Mouse (Mus musculus): ENCODE results near the gene Atp8a1. TPM values are rescaled to one million over a fixed set of nuclear protein-coding genes. Genes with fewer than 3 reads are reported as not detected.

Atp8a1 gene
- polyA plus RNA-seq, 1 experiment from 2014 or later: 3.3 TPM

DNA sequence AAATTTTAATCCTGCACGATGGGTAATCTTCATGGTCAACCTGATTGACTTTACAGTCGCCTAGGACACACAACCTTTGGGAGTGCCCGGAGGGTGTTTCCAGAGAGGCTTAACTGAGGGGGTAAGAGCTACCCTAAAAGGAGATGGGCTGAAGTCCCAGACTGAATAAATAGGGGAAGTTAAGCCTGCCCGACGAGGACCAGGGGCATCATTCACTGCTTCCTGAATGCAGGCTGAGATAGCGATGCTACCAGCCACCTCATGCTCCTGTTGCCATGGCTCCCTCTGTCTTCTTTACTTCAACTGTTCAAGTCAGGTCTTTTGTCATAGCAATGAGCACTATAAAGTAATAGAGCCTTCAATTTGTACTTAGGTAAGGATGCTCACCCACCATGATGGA lies 177.1 kb downstream of the Atp8a1 start:
- no peak overlapping the region for H3K27ac ChIP-seq (replicated peaks)
- no peaks in the 10 kb centered on the region for H3K27me3 ChIP-seq (ENCODE audit: control insufficient read depth, insufficient read depth, low read length)
- no peak overlapping the region for H3K9ac ChIP-seq (ENCODE audit: low read length)
- ATAC-seq (ENCODE audit: low FRiP score, low TSS enrichment) (no peak), DNase-seq (ENCODE audit: low spot score) (no peak)
- H3K36me3 ChIP-seq (ENCODE audit: control insufficient read depth, insufficient read depth, low read length): no peaks in the 10 kb centered on the region
- no peaks in the 10 kb centered on the region for H3K9me3 ChIP-seq (ENCODE audit: control insufficient read depth, low read length)
- WGBS: 64% methylated on average over 6 of the region's 6 CpGs
- TF ChIP-seq EP300 (optimal IDR thresholded peaks at IDR 0.05) (no peak), CTCF (IDR thresholded peaks at IDR 0.05; ENCODE audit: low read depth) (no peak)
- H3K4me3 ChIP-seq (ENCODE audit: low read depth, low read length): no peak overlapping the region
- no peaks in the 10 kb centered on the region for H3K4me1 ChIP-seq (replicated peaks; ENCODE audit: control insufficient read depth, insufficient read depth)
- H3K4me2 ChIP-seq (replicated peaks; ENCODE audit: low read depth): no peak overlapping the region

DNA sequence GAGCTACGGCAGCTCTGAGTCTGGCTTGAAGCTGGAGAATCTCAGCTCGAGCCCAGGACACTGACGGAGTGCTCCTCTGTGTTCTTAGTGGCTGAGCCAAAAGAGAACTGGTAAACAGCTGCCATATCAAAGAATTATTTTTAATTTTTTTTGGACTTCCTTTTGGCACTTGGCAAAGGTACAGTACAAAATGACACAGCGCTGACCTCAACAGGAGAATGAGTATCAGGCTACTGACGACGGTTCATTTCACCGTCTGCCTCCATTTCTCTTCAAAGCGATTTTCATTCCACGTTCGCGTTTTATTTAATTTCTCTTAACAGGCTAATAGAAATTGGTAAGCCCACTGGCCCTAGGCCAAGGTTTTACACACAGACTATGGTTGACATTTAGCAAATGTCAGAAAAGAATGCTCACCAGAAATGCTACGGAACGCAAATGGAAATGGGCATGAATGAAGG lies 177.8 kb downstream of the Atp8a1 start:
- no peaks in the 10 kb centered on the region for H3K9me3 ChIP-seq (ENCODE audit: control insufficient read depth, low read length)
- H3K9ac ChIP-seq (ENCODE audit: low read length): no peak overlapping the region
- 29% methylated on average over 13 of the region's 13 CpGs for WGBS
- no peaks in the 10 kb centered on the region for H3K27me3 ChIP-seq (ENCODE audit: control insufficient read depth, insufficient read depth, low read length)
- H3K4me2 ChIP-seq (replicated peaks; ENCODE audit: low read depth): peak overlapping the region; percentile 35
- H3K27ac ChIP-seq (replicated peaks): no peak overlapping the region
- no peak for ATAC-seq (ENCODE audit: low FRiP score, low TSS enrichment)
- H3K36me3 ChIP-seq (ENCODE audit: control insufficient read depth, insufficient read depth, low read length): no peaks in the 10 kb centered on the region
- DNase-seq (ENCODE audit: low spot score): no peak
- no peaks in the 10 kb centered on the region for H3K4me1 ChIP-seq (replicated peaks; ENCODE audit: control insufficient read depth, insufficient read depth)
- H3K4me3 ChIP-seq (ENCODE audit: low read depth, low read length): no peak overlapping the region
- TF ChIP-seq EP300 (optimal IDR thresholded peaks at IDR 0.05): no peak
- no peak for TF ChIP-seq CTCF (IDR thresholded peaks at IDR 0.05; ENCODE audit: low read depth)

DNA sequence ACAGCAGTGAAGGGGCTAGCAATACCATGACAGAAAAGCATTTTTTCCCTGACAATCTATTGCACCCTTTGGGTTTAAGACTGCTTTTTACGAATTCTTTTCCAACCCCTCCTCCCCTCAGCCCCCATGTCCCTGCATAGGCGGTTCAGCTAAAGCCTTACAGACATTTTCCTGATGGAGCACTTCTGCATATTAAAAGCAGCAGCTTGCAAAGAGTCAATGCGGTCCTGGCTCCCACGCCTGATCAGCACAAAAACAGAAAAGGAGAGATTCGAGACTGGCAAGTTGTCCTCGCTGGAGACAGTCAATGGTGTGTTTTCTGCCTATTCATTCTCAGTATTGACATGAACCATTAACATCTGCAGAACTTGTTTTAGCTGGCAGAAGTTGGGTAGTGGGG lies 184.5 kb downstream of the Atp8a1 start:
- Histone ChIP-seq H3K4me3 (ENCODE audit: low read depth, low read length) (no peak overlapping the region), H3K4me2 (replicated peaks; ENCODE audit: low read depth) (no peak overlapping the region), H3K27me3 (ENCODE audit: control insufficient read depth, insufficient read depth, low read length) (no peaks in the 10 kb centered on the region), H3K27ac (replicated peaks) (no peak overlapping the region), H3K9me3 (ENCODE audit: control insufficient read depth, low read length) (no peaks in the 10 kb centered on the region), H3K36me3 (ENCODE audit: control insufficient read depth, insufficient read depth, low read length) (no peaks in the 10 kb centered on the region), H3K9ac (ENCODE audit: low read length) (no peak overlapping the region), H3K4me1 (replicated peaks; ENCODE audit: control insufficient read depth, insufficient read depth) (no peaks in the 10 kb centered on the region)
- TF ChIP-seq CTCF (IDR thresholded peaks at IDR 0.05; ENCODE audit: low read depth): no peak
- no peak for TF ChIP-seq EP300 (optimal IDR thresholded peaks at IDR 0.05)
- DNase-seq (ENCODE audit: low spot score) (no peak), ATAC-seq (ENCODE audit: low FRiP score, low TSS enrichment) (no peak)
- WGBS: 36% methylated on average over 6 of the region's 6 CpGs

DNA sequence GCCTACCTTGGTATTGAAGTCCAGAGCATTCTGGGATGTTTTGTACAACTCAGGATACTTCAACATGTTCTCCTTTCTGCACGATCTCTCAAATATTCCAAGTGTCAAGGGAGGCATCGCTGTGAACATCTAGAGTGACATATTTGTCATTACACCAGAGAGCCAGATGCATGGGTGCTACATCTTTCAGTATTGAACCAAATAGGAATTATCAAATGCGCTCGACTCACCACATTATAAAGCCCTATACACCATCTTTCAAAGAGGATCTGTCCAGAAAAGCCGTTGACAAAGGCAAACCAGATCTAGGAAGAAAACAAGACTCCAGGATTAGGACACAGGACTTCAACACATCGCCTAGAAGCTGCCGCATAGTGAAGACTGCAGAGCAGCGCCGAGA lies 187.4 kb downstream of the Atp8a1 start:
- Histone ChIP-seq H3K4me1 (replicated peaks; ENCODE audit: control insufficient read depth, insufficient read depth) (no peaks in the 10 kb centered on the region), H3K36me3 (ENCODE audit: control insufficient read depth, insufficient read depth, low read length) (no peaks in the 10 kb centered on the region), H3K4me2 (replicated peaks; ENCODE audit: low read depth) (no peak overlapping the region), H3K9me3 (ENCODE audit: control insufficient read depth, low read length) (no peaks in the 10 kb centered on the region), H3K27ac (replicated peaks) (no peak overlapping the region), H3K9ac (ENCODE audit: low read length) (no peak overlapping the region), H3K4me3 (ENCODE audit: low read depth, low read length) (no peak overlapping the region), H3K27me3 (ENCODE audit: control insufficient read depth, insufficient read depth, low read length) (no peaks in the 10 kb centered on the region)
- no peak for DNase-seq (ENCODE audit: low spot score)
- TF ChIP-seq EP300 (optimal IDR thresholded peaks at IDR 0.05) (no peak), CTCF (IDR thresholded peaks at IDR 0.05; ENCODE audit: low read depth) (no peak)
- 87% methylated on average over 9 of the region's 9 CpGs for WGBS
- ATAC-seq (ENCODE audit: low FRiP score, low TSS enrichment): no peak

DNA sequence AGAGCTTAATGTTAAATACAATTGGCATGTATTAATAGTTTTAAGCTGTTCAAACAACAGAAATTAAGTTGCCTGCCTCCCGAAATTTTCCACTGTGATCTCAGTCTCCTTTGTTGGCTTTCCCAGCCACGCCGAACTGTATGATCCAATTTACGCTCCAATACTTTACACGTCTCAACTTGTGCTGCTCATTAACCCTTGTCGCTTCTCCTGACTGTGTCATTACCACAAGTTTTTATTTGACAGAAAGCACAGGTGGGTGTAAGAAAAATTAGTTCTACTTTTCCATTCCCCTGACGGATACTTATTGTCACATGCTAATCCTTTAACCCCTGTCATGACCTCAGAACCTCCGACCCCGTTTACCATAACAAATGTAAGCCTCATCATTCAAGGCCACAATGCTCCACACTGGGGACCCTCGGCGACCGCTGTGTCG lies 190.4 kb downstream of the Atp8a1 start:
- TF ChIP-seq EP300 (optimal IDR thresholded peaks at IDR 0.05) (no peak), CTCF (IDR thresholded peaks at IDR 0.05; ENCODE audit: low read depth) (no peak)
- H3K36me3 ChIP-seq (ENCODE audit: control insufficient read depth, insufficient read depth, low read length): no peaks in the 10 kb centered on the region; the same call in 1 of the 2 replicates

DNA sequence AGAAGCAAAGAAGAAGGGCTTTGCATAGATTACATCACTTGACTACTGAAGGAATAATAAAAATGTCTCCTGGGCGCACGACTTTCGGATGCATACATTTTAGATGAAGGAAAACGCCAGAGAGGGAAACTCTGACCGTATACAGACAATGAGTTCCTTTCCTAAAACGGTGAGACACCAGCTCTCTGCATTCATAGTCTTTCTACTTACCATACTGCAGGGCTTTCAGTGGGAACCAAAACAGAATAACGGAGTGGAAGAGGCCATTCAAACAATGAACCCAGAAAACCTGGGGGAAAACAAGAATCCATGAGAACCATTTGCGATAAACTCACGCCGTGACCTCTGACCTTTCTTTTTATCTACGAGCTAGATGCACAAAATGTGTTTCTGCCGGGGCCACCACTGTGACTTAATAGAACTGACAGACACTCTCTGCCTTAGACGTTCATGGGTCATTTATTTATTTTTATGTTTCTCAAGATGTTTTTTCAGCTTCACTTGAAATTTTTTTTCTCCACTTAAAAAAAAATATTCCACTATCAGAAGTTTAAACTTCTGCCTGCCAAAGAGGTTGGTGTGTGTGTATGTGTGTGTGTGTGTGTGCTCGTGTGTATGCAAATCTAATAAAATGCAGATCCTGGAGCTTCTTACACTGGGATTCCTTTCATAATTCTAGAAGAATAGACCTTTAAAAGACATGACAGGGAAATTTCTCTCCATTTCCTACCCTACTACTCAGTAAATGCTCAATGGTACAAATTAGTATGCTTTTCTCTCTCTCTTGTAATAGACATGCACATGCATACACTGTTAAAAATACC lies 191.3 kb downstream of the Atp8a1 start:
- TF ChIP-seq CTCF (IDR thresholded peaks at IDR 0.05; ENCODE audit: low read depth) (no peak), EP300 (optimal IDR thresholded peaks at IDR 0.05) (no peak)
- Histone ChIP-seq H3K9me3 (ENCODE audit: control insufficient read depth, low read length) (no peaks in the 10 kb centered on the region), H3K4me1 (replicated peaks; ENCODE audit: control insufficient read depth, insufficient read depth) (no peaks in the 10 kb centered on the region), H3K36me3 (ENCODE audit: control insufficient read depth, insufficient read depth, low read length) (no peaks in the 10 kb centered on the region; the same call in 1 of the 2 replicates), H3K4me2 (replicated peaks; ENCODE audit: low read depth) (no peak overlapping the region), H3K27ac (replicated peaks) (no peak overlapping the region), H3K27me3 (ENCODE audit: control insufficient read depth, insufficient read depth, low read length) (no peaks in the 10 kb centered on the region), H3K4me3 (ENCODE audit: low read depth, low read length) (no peak overlapping the region), H3K9ac (ENCODE audit: low read length) (no peak overlapping the region)
- no peak for ATAC-seq (ENCODE audit: low FRiP score, low TSS enrichment)
- WGBS: 70% methylated on average over 14 of the region's 14 CpGs
- DNase-seq (ENCODE audit: low spot score): no peak

More for the DNA sequence above, 190.4 kb downstream of the Atp8a1 start:
- Histone ChIP-seq H3K27ac (replicated peaks) (no peak overlapping the region), H3K4me1 (replicated peaks; ENCODE audit: control insufficient read depth, insufficient read depth) (no peaks in the 10 kb centered on the region), H3K27me3 (ENCODE audit: control insufficient read depth, insufficient read depth, low read length) (no peaks in the 10 kb centered on the region), H3K9me3 (ENCODE audit: control insufficient read depth, low read length) (no peaks in the 10 kb centered on the region), H3K4me3 (ENCODE audit: low read depth, low read length) (no peak overlapping the region), H3K9ac (ENCODE audit: low read length) (no peak overlapping the region), H3K4me2 (replicated peaks; ENCODE audit: low read depth) (no peak overlapping the region)
- DNase-seq (ENCODE audit: low spot score) (no peak), ATAC-seq (ENCODE audit: low FRiP score, low TSS enrichment) (no peak)
- 37% methylated on average over 13 of the region's 13 CpGs for WGBS
